Mouse (Mus musculus) small intestine, adult 2 months (tissue): ENCODE data around the gene Aff3.

Source experiments
- CTCF ChIP-seq: fragments of 200-500 bp; IDR thresholded peaks from 2 replicates; pipeline ENCODE4 v1.5.1; 2012; ENCODE audit warnings: low read depth, mild to moderate bottlenecking, control low read depth, inconsistent platforms, low read length, moderate library complexity, mixed read lengths; ENCODE audit not compliant: insufficient replicate concordance, insufficient read length; ENCODE audit errors: extremely low read depth
- POLR2A ChIP-seq: fragments of 200-500 bp; IDR thresholded peaks from 2 replicates; pipeline ENCODE4 v1.6.1; 2012; ENCODE audit warnings: low read depth, mild to moderate bottlenecking, control low read depth, inconsistent platforms, low read length, moderate library complexity

- TF ChIP-seq CTCF (no peak), POLR2A (no peak)
Measured at GRCm38 (mm10) chr1:38470166-38470565, 194.6 kb downstream of the Aff3 start.
